Mouse (Mus musculus) kidney, postnatal 4 days (tissue): ENCODE data around the gene Smarcc2.

Source experiments
- DNase-seq, 2 experiments: peaks; one replicate each; pipeline ENCODE4 v3.0.0; 2021; ENCODE audit warnings: mixed read lengths in 2 of 2

The Smarcc2 gene

DNA sequence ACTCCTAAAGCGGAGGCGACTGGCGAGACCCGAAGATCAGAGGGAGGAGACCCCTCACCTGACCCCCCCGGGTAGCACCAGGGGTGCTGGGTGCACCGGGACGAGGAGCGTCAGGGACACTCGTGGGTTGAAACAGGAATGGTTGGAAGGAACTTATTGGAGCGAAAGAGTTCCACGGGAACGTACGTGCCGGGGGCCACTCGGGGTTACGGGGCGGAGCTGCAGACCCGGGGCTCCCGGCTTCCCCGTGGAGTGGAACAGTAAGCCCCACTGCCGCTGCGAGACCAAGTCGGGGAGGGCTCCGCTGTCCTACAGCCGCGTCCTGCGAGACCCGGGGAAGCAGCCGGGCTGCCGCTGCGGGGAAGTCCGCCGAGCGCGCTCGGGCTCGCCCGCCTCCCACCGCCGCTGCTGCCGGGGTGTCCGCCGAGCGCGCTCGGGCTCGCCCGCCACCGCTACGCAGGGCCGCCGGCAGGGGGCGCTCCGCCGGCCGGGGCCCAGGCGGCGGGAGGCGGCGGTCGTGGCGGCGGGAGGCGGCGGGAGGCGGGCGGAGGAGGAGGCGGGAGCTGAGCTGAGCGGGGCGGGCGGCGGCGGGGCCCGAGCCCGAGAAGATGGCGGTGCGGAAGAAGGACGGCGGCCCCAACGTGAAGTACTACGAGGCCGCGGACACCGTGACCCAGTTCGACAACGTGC is at the start of gene Smarcc2:
Gene Smarcc2, plus strand, starts transcription at position 530 of the 690 bp plus-strand sequence.
- peak; percentile 88 to 92 for DNase-seq

DNA sequence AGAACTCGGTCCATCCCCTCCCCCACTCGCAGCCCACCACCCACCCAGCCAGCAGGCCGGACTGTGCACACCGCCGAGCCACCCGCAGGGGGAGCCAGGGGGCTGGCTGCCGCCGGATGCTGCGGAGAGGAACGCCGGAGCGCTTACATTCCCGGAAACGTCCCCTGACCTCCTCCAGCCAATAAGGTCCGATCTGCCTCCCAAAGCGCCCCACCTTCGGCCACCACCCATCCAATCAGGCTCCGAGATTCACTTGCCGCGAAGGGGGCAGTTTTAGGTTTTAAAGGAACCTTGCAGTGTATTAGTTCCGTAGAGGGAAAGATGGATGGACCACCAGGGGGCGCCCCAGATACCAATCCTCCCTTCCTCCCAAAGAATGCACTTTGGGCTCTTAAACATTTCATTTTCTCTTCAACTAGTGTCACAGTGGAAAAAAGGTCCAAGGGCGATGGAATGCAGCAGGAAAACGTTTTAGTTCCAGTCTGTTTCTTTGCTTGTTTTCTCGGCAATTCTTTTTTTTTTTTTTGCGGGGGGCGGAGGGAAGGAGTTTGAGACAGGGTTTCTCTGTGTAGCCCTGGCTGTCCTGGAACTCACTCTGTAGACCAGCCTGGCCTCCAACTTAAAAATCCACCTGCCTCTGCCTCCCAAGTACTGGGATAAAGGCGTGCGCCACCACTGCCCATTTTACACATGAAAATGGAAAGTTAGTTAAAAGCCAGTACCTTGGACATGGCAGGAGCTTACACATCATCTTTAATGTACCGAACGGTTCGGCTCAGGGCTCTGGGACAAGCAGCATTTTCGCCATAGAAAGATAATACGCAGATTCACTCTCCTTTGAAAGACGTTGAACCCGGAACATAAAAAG is 49.1 kb upstream of the Smarcc2 start:
- DNase-seq, result peak; percentile 99

GRCm38 (mm10) chr10:128410560-128410845 is 48.5 kb upstream of the Smarcc2 start:
- no peak for DNase-seq

DNA sequence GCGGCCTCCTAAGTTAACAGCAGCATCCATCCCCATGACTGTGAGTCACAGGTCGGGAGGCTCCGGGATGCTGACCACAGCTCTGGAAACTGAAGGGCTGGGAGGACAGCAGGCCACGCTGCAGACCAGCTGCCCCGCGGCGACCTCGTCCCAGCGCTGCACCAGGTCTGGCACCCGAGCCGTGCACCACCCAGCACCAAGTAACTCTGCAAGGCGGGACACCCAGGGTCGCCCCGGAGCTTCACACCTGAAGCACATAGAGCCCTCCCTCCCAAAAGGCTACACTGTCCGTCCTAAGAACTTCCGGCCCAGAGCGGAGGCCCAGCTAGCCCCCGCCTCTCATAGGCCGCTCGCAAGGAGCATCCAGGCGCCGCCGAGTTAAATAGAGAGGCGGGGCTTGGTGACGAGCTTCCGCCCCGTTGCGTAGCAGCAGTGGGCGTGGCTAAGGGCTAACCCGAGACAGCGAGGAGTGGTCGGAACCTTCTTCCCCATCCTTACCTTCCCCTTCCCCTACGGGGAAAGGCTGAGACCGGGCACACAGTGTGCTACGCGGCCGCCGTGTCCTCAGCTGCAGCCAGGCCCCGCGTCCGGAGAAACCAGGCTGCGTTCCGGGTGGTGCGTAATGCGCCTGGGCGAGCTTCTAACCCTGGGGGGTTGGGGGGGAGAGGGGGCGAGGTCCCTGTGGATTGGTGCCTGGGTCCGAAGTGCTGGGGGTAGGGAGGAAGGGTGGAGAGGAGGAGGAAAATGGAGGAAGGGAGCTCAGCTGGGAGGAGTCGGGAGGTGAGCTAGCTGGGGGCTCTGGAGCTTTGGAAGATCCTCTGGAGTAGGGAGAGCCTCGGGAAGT is 47.6 kb upstream of the Smarcc2 start, which contains the start of the genes Nabp2 and Rnf41:
Gene Nabp2, minus strand, starts transcription at position 282 of the 844 bp plus-strand sequence.
Gene Rnf41, plus strand, starts transcription at position 447 of the 844 bp plus-strand sequence.
- peak; percentile 98 to 99 for DNase-seq

DNA sequence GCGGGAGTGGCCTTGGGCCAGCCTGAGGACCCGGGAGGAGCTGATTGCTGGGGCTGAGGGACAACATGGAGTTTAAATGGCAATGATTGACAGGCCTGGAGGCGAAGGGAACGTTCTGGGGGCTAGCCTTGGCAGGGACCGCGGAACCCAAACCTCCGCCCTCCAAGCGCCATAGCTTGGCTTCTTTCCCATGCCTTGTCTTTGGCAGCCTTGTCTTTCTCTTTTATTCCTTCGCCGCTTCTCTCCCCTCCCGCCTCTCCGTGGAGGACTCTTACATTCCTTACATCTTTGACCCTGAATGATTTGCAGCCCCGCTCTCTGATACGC is 47.0 kb upstream of the Smarcc2 start:
- peak in 1 of 2 experiments; percentile 73 for DNase-seq

DNA sequence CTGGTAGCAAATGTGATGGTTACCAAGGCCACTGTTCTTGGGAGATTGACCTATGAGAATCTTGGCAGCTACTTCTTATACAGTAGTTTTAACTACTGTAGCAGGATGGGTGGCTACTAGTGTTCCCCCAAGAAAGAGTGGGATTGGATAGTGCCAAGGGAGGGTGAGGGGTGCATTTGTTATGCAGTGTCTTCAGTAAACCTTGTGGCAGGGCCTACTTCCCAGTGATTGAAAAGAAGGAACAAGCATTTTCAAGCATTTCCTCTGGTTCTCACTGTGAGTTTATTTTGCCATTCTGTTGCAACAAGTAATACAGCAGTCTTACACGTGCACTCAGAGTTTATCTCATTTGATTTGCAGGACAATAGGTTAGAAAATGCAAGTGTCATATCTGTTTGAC is 46.5 kb upstream of the Smarcc2 start:
- DNase-seq, result no peak

GRCm38 (mm10) chr10:128413076-128413475 is 46.0 kb upstream of the Smarcc2 start:
- no peak for DNase-seq

- DNase-seq, result no peak
Observed at GRCm38 (mm10) chr10:128414848-128415247, 44.2 kb upstream of the Smarcc2 start.

DNA sequence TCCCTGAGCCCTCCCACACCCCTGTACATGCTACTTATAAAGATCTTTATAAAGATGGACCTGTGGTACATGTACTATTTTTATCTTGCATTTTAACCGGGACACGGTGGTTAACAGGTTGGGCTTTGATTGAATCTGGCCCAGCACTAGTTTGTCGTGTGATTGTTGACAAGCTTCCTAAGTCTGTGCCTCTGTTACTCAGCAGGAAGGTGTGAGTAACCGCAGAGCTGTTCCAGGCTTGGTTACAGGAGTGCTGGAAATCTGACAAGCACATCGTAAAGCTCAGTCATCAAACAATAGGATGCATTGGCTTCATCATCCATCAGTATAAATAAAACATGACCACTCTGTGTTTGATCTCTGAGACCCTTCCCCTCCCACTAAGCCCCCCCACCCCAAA is 36.6 kb upstream of the Smarcc2 start:
- no peak for DNase-seq

- DNase-seq, result peak; percentile 45 to 58
Observed at GRCm38 (mm10) chr10:128424604-128425003, 34.4 kb upstream of the Smarcc2 start.

DNA sequence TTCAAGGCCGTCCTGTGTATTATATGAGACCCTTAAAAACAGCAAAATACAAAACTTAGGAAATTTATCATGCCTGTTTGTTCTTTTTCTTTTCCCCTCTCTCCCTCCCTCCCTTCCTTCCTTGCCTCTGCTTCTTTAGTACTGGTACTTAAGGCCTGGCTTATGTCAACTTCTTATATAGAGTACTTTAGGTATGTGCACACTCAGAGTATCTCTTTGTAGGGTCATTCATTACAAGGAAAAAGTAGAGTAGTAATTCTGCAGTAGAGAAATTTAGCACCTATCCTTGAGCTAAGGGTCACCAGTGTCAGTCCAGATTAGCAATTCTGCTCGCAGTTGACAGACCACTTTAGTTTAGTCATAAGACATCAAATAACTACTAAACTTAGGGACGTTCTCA is 33.8 kb upstream of the Smarcc2 start:
- DNase-seq, result no peak

GRCm38 (mm10) chr10:128429052-128429451 is 30.0 kb upstream of the Smarcc2 start:
- no peak for DNase-seq

DNA sequence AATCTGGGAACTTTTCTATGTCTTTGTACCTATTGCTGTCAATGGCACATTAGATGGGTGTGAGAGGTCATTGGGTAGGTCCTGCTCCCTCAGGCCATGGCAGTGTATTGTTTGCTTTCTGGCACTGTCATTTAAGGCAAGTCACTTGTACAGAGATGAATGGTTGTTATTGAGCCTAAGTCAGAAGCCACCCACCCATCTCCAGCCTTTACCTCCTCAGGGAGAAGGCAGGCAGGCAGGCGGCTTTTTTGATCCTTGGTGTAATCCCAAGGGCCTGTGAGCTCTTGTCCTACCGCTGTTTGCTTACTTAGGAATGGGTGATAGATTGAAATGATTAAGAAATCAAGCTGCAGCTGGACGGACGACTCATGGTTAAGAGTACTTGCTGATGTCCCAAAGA is 29.6 kb upstream of the Smarcc2 start:
- DNase-seq, result no peak

- DNase-seq, result no peak
Observed at GRCm38 (mm10) chr10:128433417-128433816, 25.6 kb upstream of the Smarcc2 start.

- DNase-seq, result peak in 1 of 2 experiments; percentile 27
Observed at GRCm38 (mm10) chr10:128434681-128435080, 24.4 kb upstream of the Smarcc2 start.

- peak; percentile 75 to 85 for DNase-seq
Observed at GRCm38 (mm10) chr10:128435186-128435823, 23.7 kb upstream of the Smarcc2 start.

GRCm38 (mm10) chr10:128435873-128436272 is 23.2 kb upstream of the Smarcc2 start:
- peak in 1 of 2 experiments; percentile 10 for DNase-seq

- peak in 1 of 2 experiments; percentile 27 for DNase-seq
Observed at GRCm38 (mm10) chr10:128436376-128436775, 22.7 kb upstream of the Smarcc2 start.

DNA sequence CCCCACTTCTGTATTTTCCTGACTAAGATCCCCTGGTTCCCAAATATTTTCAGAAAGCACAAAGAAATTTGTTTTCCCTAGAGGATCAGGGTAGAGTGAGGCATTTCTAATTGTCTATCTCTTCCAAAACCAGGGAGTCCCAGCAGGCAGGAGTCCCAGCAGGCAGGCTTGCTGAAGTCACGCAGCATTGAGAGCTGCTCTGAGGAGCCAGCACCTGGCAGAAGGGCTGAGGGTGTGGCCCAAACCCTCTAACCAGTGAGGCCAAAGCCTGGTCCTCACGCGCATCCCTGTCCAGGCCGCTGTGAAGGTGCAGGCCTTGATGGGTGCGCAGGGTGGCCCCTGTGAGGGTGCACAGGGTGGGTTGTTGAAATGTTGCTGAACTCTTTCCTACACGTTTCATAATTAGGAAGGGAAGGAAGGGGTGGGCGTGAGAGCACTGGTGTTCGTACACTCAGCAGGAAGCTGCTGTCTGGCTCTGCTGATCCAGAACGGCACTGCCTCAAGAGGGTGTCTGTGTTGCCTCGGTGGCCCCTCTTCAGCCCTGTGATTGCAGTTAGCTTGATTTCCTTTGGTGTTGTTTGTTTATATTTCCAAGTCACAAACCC is 20.3 kb upstream of the Smarcc2 start:
- peak; percentile 43 to 51 for DNase-seq

DNA sequence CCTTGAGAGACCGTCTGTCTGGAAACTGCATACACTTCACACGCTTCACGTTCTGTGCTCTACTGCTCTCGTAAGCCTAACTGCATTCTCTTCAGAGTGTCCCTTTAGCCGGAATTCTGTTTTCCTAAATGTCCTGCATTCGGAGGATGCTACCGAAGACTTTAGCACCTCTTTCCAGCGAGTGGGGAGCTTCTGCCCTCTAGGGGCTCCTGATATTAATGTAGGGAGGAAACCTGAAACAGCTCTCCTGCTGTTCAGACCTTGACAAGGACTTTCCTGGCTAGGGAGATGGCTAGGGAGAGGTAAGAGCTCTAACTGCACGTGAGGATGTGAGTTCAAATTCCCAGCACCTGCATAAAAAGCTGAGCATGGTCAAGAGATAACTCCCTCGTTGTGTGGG is 18.6 kb upstream of the Smarcc2 start:
- peak; percentile 49 to 59 for DNase-seq

DNA sequence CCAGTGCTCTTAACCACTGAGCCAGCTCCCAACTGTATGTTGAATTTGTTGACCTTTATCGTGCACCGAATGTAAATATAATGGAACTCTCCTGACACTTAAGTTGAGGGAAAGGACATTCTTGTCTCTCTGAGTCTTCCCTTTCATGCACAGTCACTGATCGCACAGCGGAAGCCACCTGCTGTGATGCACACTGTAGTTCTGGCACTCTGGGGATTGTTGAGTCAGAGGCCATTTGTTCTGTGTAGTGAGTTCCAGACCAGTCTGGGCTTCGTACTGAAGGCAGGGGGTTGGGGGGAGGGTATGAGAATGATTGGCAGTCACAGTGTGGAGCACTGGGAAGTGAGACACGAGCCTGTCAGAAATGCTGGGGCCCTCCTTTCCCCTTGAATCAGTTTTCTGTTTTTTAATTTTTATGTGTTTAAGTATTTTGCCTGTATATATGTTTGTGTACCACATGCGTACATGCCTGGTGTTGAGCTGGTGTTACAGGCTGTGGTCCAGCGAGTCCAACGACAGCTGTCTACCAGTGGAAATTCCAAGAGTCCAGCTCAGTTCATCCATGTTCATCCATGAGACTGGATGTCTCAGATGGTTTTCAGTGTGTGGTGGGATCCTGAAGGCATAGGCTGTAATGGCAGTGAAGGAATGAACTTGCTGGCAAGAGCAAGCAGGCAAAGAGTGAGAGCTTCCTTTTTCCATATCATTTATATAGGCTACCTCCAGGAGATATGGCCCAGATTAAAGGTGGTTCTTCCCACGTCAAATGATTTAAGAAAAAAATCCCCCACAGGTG is 17.5 kb upstream of the Smarcc2 start:
- DNase-seq, result no peak
